Mouse (Mus musculus) intestine, postnatal 0 days (tissue): ENCODE results near the gene BC052040. TPM values are rescaled to one million over a fixed set of nuclear protein-coding genes. Genes with fewer than 3 reads are reported as not detected.

Experiments used
- ATAC-seq: fragments of 200-750 bp; cut with Nextera tagmentation; 2 replicates; pipeline ENCODE4 v1.8.0; 2017; ENCODE audit warnings: mild to moderate bottlenecking, moderate TSS enrichment, moderate library complexity
- H3K27ac ChIP-seq: fragments of 300-500 bp; sonication (generic); 2 replicates; pipeline ENCODE4 v1.5.1; 2014; ENCODE audit warnings: mild to moderate bottlenecking, low read depth, low read length, moderate library complexity
- H3K27me3 ChIP-seq: fragments of 300-500 bp; sonication (generic); replicated peaks from 2 replicates; pipeline ENCODE4 v1.6.1; 2014; ENCODE audit warnings: low read length, mixed read lengths; ENCODE audit not compliant: control insufficient read depth, insufficient read depth
- H3K36me3 ChIP-seq: fragments of 300-500 bp; sonication (generic); 2 replicates; pipeline ENCODE4 v1.6.1; 2014; ENCODE audit warnings: mild to moderate bottlenecking, moderate library complexity; ENCODE audit not compliant: control insufficient read depth, insufficient read depth
- H3K4me1 ChIP-seq: fragments of 300-500 bp; sonication (generic); replicated peaks from 2 replicates; pipeline ENCODE4 v1.6.1; 2014; ENCODE audit warnings: antibody characterized with exemption, low read length, mixed read lengths; ENCODE audit not compliant: control insufficient read depth, insufficient read depth
- H3K4me2 ChIP-seq: fragments of 300-500 bp; sonication (generic); replicated peaks from 2 replicates; pipeline ENCODE4 v1.6.1; 2014; ENCODE audit warnings: low read depth, mild to moderate bottlenecking, moderate library complexity
- H3K4me3 ChIP-seq: fragments of 300-500 bp; sonication (generic); 2 replicates; pipeline ENCODE4 v1.5.1; 2014; ENCODE audit warnings: low read depth, low read length
- H3K9ac ChIP-seq: fragments of 300-500 bp; sonication (generic); 2 replicates; pipeline ENCODE4 v1.6.1; 2014; ENCODE audit warnings: mild to moderate bottlenecking, low read depth, low read length
- H3K9me3 ChIP-seq: fragments of 300-500 bp; sonication (generic); 2 replicates; pipeline ENCODE4 v1.6.1; 2016; ENCODE audit warnings: mixed run types; ENCODE audit not compliant: control insufficient read depth
- CTCF ChIP-seq: sonication (generic); IDR thresholded peaks from 2 replicates; pipeline ENCODE4 v1.5.1; 2016; ENCODE audit warnings: low read depth, mild to moderate bottlenecking, control low read depth, antibody characterized with exemption, moderate library complexity
- WGBS: fragments of 180-500 bp; shearing (Covaris S2); extraction: QIAGEN DNeasy Blood & Tissue Kit; methylation state at CpG from one replicate; pipeline ENCODE4 v1.1.7; 2014; 5-methylcytosine and 5-hydroxymethylcytosine counted together
- polyA plus RNA-seq: library from polyadenylated mRNA; unstranded; fragments of >200 nt; fragmentation: Nextera tagmentation; extraction: Ambion mirVana; gene quantifications from 2 replicates; pipeline ENCODE4 v1.2.1, GENCODE M21; 2015

The BC052040 gene
- polyA plus RNA-seq, 1 experiment from 2014 or later: 4.7 TPM

DNA sequence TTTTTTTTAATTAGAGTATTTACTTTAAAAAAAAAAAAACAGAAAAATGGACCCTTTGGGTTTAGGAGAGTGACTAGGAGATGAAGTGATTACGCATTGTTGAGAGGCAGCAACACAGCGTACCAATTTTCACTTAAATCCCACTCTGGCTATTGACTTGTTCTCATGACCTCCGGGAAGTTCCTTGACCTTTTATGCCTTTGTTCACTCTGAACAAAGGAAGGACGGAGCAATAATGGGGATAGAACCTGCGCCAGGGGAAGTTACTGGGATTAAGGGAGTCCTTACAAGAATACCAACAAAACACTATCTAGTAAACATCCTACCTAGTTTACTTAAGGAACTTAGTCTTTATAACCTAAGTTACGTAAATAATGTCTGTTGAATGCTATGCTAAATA is 1.5 kb upstream of the BC052040 start:
- Histone ChIP-seq H3K9me3 (no peaks in the 10 kb centered on the region), H3K4me3 (no peak overlapping the region), H3K36me3 (no peaks in the 10 kb centered on the region), H3K4me1 (no peaks in the 10 kb centered on the region), H3K27ac (no peak overlapping the region), H3K4me2 (no peak overlapping the region; the same call in 1 of the 2 replicates), H3K9ac (no peak overlapping the region), H3K27me3 (no peaks in the 10 kb centered on the region)
- 69% methylated on average over 6 of the region's 6 CpGs for WGBS
- no peak for TF ChIP-seq CTCF
- ATAC-seq: no peak

DNA sequence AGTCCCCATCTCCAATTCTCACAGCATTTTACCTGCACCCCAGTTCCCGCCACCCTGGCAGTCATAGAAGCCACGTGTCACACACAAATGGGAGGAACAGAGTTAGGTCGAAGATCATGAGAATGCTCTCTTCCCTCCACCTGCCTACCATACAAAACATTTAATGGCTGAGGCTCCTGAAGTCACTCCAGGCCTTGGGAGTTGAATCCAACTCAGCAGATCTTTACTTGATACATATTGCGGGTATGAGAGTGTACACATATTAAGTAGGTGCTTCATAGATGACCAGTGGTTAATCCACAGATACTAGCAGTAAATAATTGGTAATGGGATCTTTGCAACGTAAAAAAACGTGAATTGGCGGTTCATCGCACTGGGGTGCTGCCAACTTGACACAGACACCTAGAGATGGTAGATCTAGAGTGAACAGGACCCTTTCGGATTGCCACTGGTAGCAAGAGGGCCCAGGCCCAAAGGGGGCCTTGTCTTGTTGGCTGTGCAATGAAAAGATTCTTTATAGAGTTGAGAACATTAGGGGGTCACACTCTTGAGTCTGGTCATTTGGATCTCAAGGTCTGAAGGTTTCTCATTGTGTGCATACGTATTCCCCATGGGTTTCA is 583 bp downstream of the BC052040 start:
- no peaks in the 10 kb centered on the region for H3K4me1 ChIP-seq
- H3K36me3 ChIP-seq: no peaks in the 10 kb centered on the region
- no peak for TF ChIP-seq CTCF
- H3K27ac ChIP-seq: peak overlapping the region; percentile 4; the same call in 1 of the 2 replicates
- ATAC-seq: no peak
- H3K9ac ChIP-seq: peak overlapping the region; percentile 53
- WGBS: 63% methylated on average over 10 of the region's 10 CpGs
- H3K9me3 ChIP-seq: no peaks in the 10 kb centered on the region
- H3K27me3 ChIP-seq: no peaks in the 10 kb centered on the region
- peak overlapping the region; percentile 69 for H3K4me2 ChIP-seq
- peak overlapping the region; percentile 49 for H3K4me3 ChIP-seq

DNA sequence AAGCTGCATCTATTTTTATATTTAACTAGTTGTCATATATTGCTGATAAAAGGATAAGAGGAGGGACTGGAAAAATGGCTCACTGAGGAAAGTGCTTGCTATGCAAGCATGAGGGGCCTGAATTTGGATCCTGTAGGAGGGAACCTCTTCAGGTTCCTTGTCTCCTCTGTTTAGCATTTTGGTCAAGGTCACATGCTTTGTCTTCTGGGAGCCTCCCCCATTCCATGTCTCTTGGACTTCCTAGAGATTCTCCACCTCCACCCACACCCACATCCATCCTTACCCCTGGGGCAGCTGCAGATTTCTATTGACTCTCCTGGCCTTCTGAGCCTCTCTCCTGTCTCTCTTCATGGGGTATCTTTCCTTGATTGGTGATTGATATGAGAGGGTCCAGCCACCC is 2.3 kb downstream of the BC052040 start:
- H3K9me3 ChIP-seq: no peaks in the 10 kb centered on the region
- no peaks in the 10 kb centered on the region for H3K4me1 ChIP-seq
- H3K36me3 ChIP-seq: no peaks in the 10 kb centered on the region
- no peak overlapping the region for H3K27ac ChIP-seq
- ATAC-seq: no peak
- H3K4me2 ChIP-seq: no peak overlapping the region
- no peak overlapping the region for H3K4me3 ChIP-seq
- H3K9ac ChIP-seq: no peak overlapping the region
- no peak for TF ChIP-seq CTCF
- no peaks in the 10 kb centered on the region for H3K27me3 ChIP-seq

DNA sequence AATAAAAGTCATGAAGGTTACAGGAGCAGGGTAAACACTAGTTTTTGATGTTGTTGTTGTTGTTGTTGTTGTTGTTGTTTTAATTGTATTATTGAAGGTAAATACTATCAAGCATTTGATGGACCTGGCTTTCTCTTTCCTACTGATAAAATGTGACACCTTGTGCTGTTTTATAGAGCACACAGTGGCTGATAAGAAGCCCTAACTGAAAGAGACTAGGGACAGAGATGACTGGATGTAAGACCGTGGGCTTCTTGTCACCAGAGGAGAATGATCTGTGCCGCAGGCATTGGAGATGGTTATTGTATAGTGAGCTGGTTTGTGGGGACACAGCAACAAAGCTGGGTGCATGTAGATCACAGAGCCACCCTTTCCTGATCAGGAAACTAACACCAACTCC is 9.1 kb downstream of the BC052040 start:
- Histone ChIP-seq H3K27ac (no peak overlapping the region), H3K4me1 (0 out of 2 replicates have a peak, but pooled peaks cover 3% of the 10 kb centered on the region), H3K36me3 (no peaks in the 10 kb centered on the region), H3K27me3 (no peaks in the 10 kb centered on the region), H3K9ac (no peak overlapping the region), H3K4me3 (no peak overlapping the region), H3K4me2 (no peak overlapping the region), H3K9me3 (no peaks in the 10 kb centered on the region)
- WGBS: 59% methylated on average over 2 of the region's 2 CpGs
- ATAC-seq: no peak
- TF ChIP-seq CTCF: no peak

DNA sequence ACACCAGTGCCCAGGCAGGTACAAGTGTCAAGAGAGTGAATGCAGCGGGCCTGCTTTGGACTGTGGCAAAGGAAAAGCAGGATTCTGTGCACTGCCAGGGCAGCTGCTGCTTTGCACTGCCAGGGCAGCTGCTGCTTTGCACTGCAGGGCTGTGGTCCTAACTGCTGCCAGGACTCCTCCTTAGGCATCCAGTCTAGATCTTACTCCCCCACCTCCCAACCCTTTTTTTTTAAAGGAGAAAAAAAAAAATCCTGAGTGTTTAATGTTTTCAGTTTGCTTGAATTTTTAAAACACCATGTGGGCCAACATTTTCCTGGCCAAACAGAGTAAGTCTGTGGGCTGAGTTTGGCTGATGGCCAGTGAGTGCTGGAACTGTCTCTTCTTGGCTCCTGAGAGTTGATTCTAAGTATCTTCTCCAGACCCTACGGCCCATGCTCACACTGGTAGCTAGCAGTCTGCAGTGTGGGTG is 11.2 kb downstream of the BC052040 start:
- H3K36me3 ChIP-seq: no peaks in the 10 kb centered on the region
- H3K9ac ChIP-seq: no peak overlapping the region
- no peak overlapping the region for H3K4me3 ChIP-seq
- H3K27ac ChIP-seq: no peak overlapping the region
- ATAC-seq: no peak
- 61% methylated on average over 2 of the region's 2 CpGs for WGBS
- H3K4me2 ChIP-seq: no peak overlapping the region
- no peaks in the 10 kb centered on the region for H3K9me3 ChIP-seq
- no peak for TF ChIP-seq CTCF
- no peaks in the 10 kb centered on the region for H3K27me3 ChIP-seq
- 0 out of 2 replicates have a peak, but pooled peaks cover 3% of the 10 kb centered on the region for H3K4me1 ChIP-seq

DNA sequence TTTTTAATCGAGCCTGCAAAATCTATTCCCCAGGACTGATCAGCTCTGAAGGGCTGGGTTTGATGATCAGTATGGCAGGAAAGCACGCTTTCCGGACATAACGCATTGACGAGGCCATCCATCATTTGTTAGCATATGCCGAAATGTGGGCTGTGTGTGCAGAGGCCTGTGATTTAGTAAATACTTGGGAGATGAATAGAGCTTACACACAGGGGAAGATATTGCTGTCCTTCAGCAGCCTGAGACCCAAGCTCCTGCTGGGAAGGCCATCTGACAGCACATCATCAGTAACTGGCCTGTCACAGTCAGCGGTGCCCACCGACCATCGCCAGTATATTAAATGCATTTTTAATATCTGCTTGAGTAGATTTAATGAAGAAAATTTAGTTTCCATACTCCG is 15.5 kb downstream of the BC052040 start:
- ATAC-seq: no peak

DNA sequence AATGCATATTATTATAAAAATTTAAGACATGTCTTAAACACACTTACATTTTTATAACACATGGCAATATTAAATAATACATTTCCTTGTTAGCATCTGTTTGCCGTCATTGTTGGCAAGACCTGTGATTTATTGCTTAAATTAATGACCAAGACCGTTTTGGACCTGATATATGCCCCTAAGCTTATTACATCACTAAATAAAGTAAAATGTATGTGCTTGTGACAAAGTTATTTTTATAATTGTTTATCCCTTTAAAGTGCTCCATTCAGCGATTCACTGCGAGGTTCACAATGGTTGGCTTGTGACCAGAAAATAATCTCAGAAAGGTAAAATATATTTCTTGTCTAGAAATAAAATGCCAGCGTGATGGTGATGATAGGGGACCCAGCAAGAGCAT is 16.8 kb downstream of the BC052040 start:
- Histone ChIP-seq H3K9ac (no peak overlapping the region), H3K4me1 (no peaks in the 10 kb centered on the region), H3K4me3 (no peak overlapping the region), H3K9me3 (no peaks in the 10 kb centered on the region), H3K27me3 (no peaks in the 10 kb centered on the region), H3K27ac (no peak overlapping the region), H3K4me2 (no peak overlapping the region), H3K36me3 (no peaks in the 10 kb centered on the region)
- 47% methylated on average over 5 of the region's 5 CpGs for WGBS
- TF ChIP-seq CTCF: no peak
- ATAC-seq: no peak

More for the DNA sequence above, 15.5 kb downstream of the BC052040 start:
- Histone ChIP-seq H3K9me3 (no peaks in the 10 kb centered on the region), H3K9ac (no peak overlapping the region), H3K27ac (no peak overlapping the region), H3K27me3 (no peaks in the 10 kb centered on the region), H3K36me3 (no peaks in the 10 kb centered on the region), H3K4me3 (no peak overlapping the region), H3K4me1 (0 out of 2 replicates have a peak, but pooled peaks cover 3% of the 10 kb centered on the region), H3K4me2 (no peak overlapping the region)
- no peak for TF ChIP-seq CTCF
- 85% methylated on average over 10 of the region's 10 CpGs for WGBS
